Mouse (Mus musculus): ENCODE results near the gene Elovl4. TPM values are rescaled to one million over a fixed set of nuclear protein-coding genes. Genes with fewer than 3 reads are reported as not detected.

Elovl4 gene
- polyA plus RNA-seq (2015; fragmentation: Nextera tagmentation; extraction: Ambion mirVana), result 2.2 and 3.5 TPM in 2 replicates

GRCm38 (mm10) chr9:83805977-83806815, at the start of gene Elovl4:
TSS of gene Elovl4 (minus strand) at chr9:83806277.
- 2% methylated on average over 61 of the region's 71 CpGs for WGBS
- no peaks in the 10 kb centered on the region for H3K9me3 ChIP-seq (replicated peaks)
- ATAC-seq (replicated peaks; ENCODE audit: insufficient number of reproducible peaks, insufficient read depth, low FRiP score, low read depth), result peak; percentile 78
- H3K27ac ChIP-seq, result no peak within 1 kb of the TSS
- H3K9ac ChIP-seq, result peak within 1 kb of the TSS; percentile 59
- no peaks in the 10 kb centered on the region for H3K36me3 ChIP-seq
- peak within 1 kb of the TSS; percentile 65 for H3K4me3 ChIP-seq
- peaks cover 17% of the 10 kb centered on the region for H3K4me1 ChIP-seq (replicated peaks)
- H3K27me3 ChIP-seq, result peaks cover 42% of the 10 kb centered on the region
- H3K4me2 ChIP-seq, result peak within 1 kb of the TSS; percentile 100

- H3K27me3 ChIP-seq, result no peaks in the 10 kb centered on the region
- H3K4me3 ChIP-seq, result no peak overlapping the region
- H3K4me2 ChIP-seq, result no peak overlapping the region
- H3K9ac ChIP-seq, result no peak overlapping the region
- no peaks in the 10 kb centered on the region for H3K9me3 ChIP-seq (replicated peaks)
- H3K4me1 ChIP-seq (replicated peaks), result no peaks in the 10 kb centered on the region
- peaks cover 43% of the 10 kb centered on the region for H3K36me3 ChIP-seq
- H3K27ac ChIP-seq, result no peak overlapping the region
- WGBS, result 89% methylated on average over 3 of the region's 3 CpGs
- 0 out of 2 replicates have a peak, but pooled peaks have one; percentile 27 for ATAC-seq (replicated peaks; ENCODE audit: insufficient number of reproducible peaks, insufficient read depth, low FRiP score, low read depth)
These were observed 46.4 kb upstream of the Elovl4 start for GRCm38 (mm10) chr9:83852464-83852863.

GRCm38 (mm10) chr9:83834748-83835313, 28.8 kb upstream of the Elovl4 start:
- under 1% methylated on average over 27 of the region's 27 CpGs for WGBS
- peak overlapping the region; percentile 91 for H3K4me2 ChIP-seq
- peak overlapping the region; percentile 66 for H3K27ac ChIP-seq
- peaks cover 12% of the 10 kb centered on the region for H3K4me1 ChIP-seq (replicated peaks)
- ATAC-seq (replicated peaks; ENCODE audit: insufficient number of reproducible peaks, insufficient read depth, low FRiP score, low read depth), result no peak; the same call in none of the 2 replicates
- peak overlapping the region; percentile 83 for H3K9ac ChIP-seq
- no peaks in the 10 kb centered on the region for H3K27me3 ChIP-seq
- peaks cover 3% of the 10 kb centered on the region; the same call in 1 of the 2 replicates for H3K36me3 ChIP-seq
- H3K4me3 ChIP-seq, result peak overlapping the region; percentile 93
- no peaks in the 10 kb centered on the region for H3K9me3 ChIP-seq (replicated peaks)

GRCm38 (mm10) chr9:83833811-83834747, 28.0 kb upstream of the Elovl4 start, which contains the start of gene Ttk:
TSS of gene Ttk (plus strand) at chr9:83834689.
- peaks cover 12% of the 10 kb centered on the region for H3K4me1 ChIP-seq (replicated peaks)
- H3K4me3 ChIP-seq, result peak within 1 kb of the TSS; percentile 93
- peak within 1 kb of the TSS; percentile 83 for H3K9ac ChIP-seq
- peak within 1 kb of the TSS; percentile 83 for H3K27ac ChIP-seq
- no peaks in the 10 kb centered on the region for H3K27me3 ChIP-seq
- H3K36me3 ChIP-seq, result no peaks in the 10 kb centered on the region
- ATAC-seq (replicated peaks; ENCODE audit: insufficient number of reproducible peaks, insufficient read depth, low FRiP score, low read depth), result peak; percentile 98
- 1% methylated on average over 38 of the region's 38 CpGs for WGBS
- no peaks in the 10 kb centered on the region for H3K9me3 ChIP-seq (replicated peaks)
- peak within 1 kb of the TSS; percentile 91 for H3K4me2 ChIP-seq

GRCm38 (mm10) chr9:83831152-83831551, 25.1 kb upstream of the Elovl4 start:
- H3K36me3 ChIP-seq, result no peaks in the 10 kb centered on the region
- H3K4me3 ChIP-seq, result no peak overlapping the region
- 72% methylated on average over 8 of the region's 8 CpGs for WGBS
- H3K4me1 ChIP-seq (replicated peaks), result peaks cover 12% of the 10 kb centered on the region
- H3K9ac ChIP-seq, result no peak overlapping the region
- no peak for ATAC-seq (replicated peaks; ENCODE audit: insufficient number of reproducible peaks, insufficient read depth, low FRiP score, low read depth)
- H3K4me2 ChIP-seq, result no peak overlapping the region
- no peak overlapping the region for H3K27ac ChIP-seq
- H3K9me3 ChIP-seq (replicated peaks), result no peaks in the 10 kb centered on the region
- H3K27me3 ChIP-seq, result no peaks in the 10 kb centered on the region

- no peak overlapping the region for H3K27ac ChIP-seq
- ATAC-seq (replicated peaks; ENCODE audit: insufficient number of reproducible peaks, insufficient read depth, low FRiP score, low read depth), result no peak
These were observed 23.8 kb upstream of the Elovl4 start for GRCm38 (mm10) chr9:83829896-83830295.

GRCm38 (mm10) chr9:83822925-83823324, 16.8 kb upstream of the Elovl4 start:
- H3K4me2 ChIP-seq, result no peak overlapping the region
- no peaks in the 10 kb centered on the region for H3K36me3 ChIP-seq
- WGBS, result 69% methylated on average over 5 of the region's 5 CpGs
- no peaks in the 10 kb centered on the region for H3K27me3 ChIP-seq
- no peaks in the 10 kb centered on the region for H3K9me3 ChIP-seq (replicated peaks)
- H3K9ac ChIP-seq, result no peak overlapping the region
- no peak overlapping the region for H3K4me3 ChIP-seq
- no peaks in the 10 kb centered on the region for H3K4me1 ChIP-seq (replicated peaks)
- no peak for ATAC-seq (replicated peaks; ENCODE audit: insufficient number of reproducible peaks, insufficient read depth, low FRiP score, low read depth)
- no peak overlapping the region for H3K27ac ChIP-seq

More at GRCm38 (mm10) chr9:83829896-83830295, 23.8 kb upstream of the Elovl4 start:
- H3K9me3 ChIP-seq (replicated peaks), result no peaks in the 10 kb centered on the region
- H3K36me3 ChIP-seq, result no peaks in the 10 kb centered on the region
- H3K27me3 ChIP-seq, result no peaks in the 10 kb centered on the region
- H3K4me3 ChIP-seq, result no peak overlapping the region
- H3K4me1 ChIP-seq (replicated peaks), result peaks cover 5% of the 10 kb centered on the region
- WGBS, result 77% methylated on average over 5 of the region's 5 CpGs
- H3K9ac ChIP-seq, result no peak overlapping the region
- H3K4me2 ChIP-seq, result no peak overlapping the region

- WGBS, result 85% methylated on average over 2 of the region's 2 CpGs
- no peak overlapping the region for H3K27ac ChIP-seq
- no peaks in the 10 kb centered on the region for H3K9me3 ChIP-seq (replicated peaks)
- no peak for ATAC-seq (replicated peaks; ENCODE audit: insufficient number of reproducible peaks, insufficient read depth, low FRiP score, low read depth)
- no peak overlapping the region for H3K4me2 ChIP-seq
- no peak overlapping the region for H3K4me3 ChIP-seq
- H3K27me3 ChIP-seq, result no peaks in the 10 kb centered on the region
- no peaks in the 10 kb centered on the region for H3K36me3 ChIP-seq
- no peaks in the 10 kb centered on the region for H3K4me1 ChIP-seq (replicated peaks)
- H3K9ac ChIP-seq, result no peak overlapping the region
These were observed 14.9 kb upstream of the Elovl4 start for GRCm38 (mm10) chr9:83820976-83821375.

GRCm38 (mm10) chr9:83819188-83819587, 13.1 kb upstream of the Elovl4 start:
- H3K4me2 ChIP-seq, result no peak overlapping the region
- 68% methylated on average over 7 of the region's 7 CpGs for WGBS
- ATAC-seq (replicated peaks; ENCODE audit: insufficient number of reproducible peaks, insufficient read depth, low FRiP score, low read depth), result no peak
- no peak overlapping the region for H3K27ac ChIP-seq
- no peaks in the 10 kb centered on the region for H3K36me3 ChIP-seq
- H3K9ac ChIP-seq, result no peak overlapping the region
- no peaks in the 10 kb centered on the region for H3K9me3 ChIP-seq (replicated peaks)
- H3K4me1 ChIP-seq (replicated peaks), result no peaks in the 10 kb centered on the region
- no peaks in the 10 kb centered on the region for H3K27me3 ChIP-seq
- no peak overlapping the region for H3K4me3 ChIP-seq

GRCm38 (mm10) chr9:83807562-83807961, 1.5 kb upstream of the Elovl4 start:
- Histone ChIP-seq H3K4me1 (replicated peaks) (peaks cover 17% of the 10 kb centered on the region), H3K27ac (no peak overlapping the region), H3K4me3 (no peak overlapping the region), H3K9me3 (replicated peaks) (no peaks in the 10 kb centered on the region), H3K9ac (no peak overlapping the region), H3K36me3 (no peaks in the 10 kb centered on the region), H3K27me3 (peaks cover 38% of the 10 kb centered on the region), H3K4me2 (no peak overlapping the region)
- 4% methylated on average over 2 of the region's 2 CpGs for WGBS
- no peak for ATAC-seq (replicated peaks; ENCODE audit: insufficient number of reproducible peaks, insufficient read depth, low FRiP score, low read depth)

All from heart, embryonic 15.5 days (tissue).